Mouse (Mus musculus): ENCODE measurements around the gene Pyroxd2. TPM values are rescaled to one million over a fixed set of nuclear protein-coding genes. Genes with fewer than 3 reads are reported as not detected.
A peak's percentile ranks its signal among the peaks of the same experiment; 100 is the strongest.
"Not testable (repeated sequence)": the region's sequence is repeated elsewhere in the genome, so short reads cannot be mapped to it uniquely, and the experiment has no call there.

The Pyroxd2 gene
- 1.5 and 1.7 TPM in 2 replicates for polyA plus RNA-seq (2015; fragmentation: Nextera tagmentation; extraction: Ambion mirVana)

GRCm38 (mm10) chr19:42752363-42752931, at the start of gene Pyroxd2:
Gene Pyroxd2 (minus strand): TSS chr19:42752775.
- Histone ChIP-seq H3K4me3 (replicated peaks; ENCODE audit: low read length) (peak within 1 kb of the TSS; percentile 45), H3K9ac (replicated peaks; ENCODE audit: low read depth, low read length) (peak within 1 kb of the TSS; percentile 62), H3K4me2 (ENCODE audit: low read length) (peak within 1 kb of the TSS; percentile 77), H3K9me3 (ENCODE audit: control insufficient read depth, low read length) (no peaks in the 10 kb centered on the region), H3K27me3 (replicated peaks; ENCODE audit: control insufficient read depth, insufficient read depth, low read length) (no peaks in the 10 kb centered on the region), H3K4me1 (replicated peaks; ENCODE audit: control insufficient read depth, insufficient read depth, low read length) (peaks cover 17% of the 10 kb centered on the region), H3K27ac (ENCODE audit: low read length) (peak within 1 kb of the TSS; percentile 54; the same call in 1 of the 2 replicates), H3K36me3 (ENCODE audit: control insufficient read depth, insufficient read depth) (no peaks in the 10 kb centered on the region)
- ATAC-seq: peak; percentile 88
- 2% methylated on average over 22 of the region's 22 CpGs for WGBS

GRCm38 (mm10) chr19:42797866-42798265, 45.3 kb upstream of the Pyroxd2 start:
- ATAC-seq: no peak
- Histone ChIP-seq H3K9ac (replicated peaks; ENCODE audit: low read depth, low read length) (no peak overlapping the region), H3K4me3 (replicated peaks; ENCODE audit: low read length) (no peak overlapping the region), H3K27me3 (replicated peaks; ENCODE audit: control insufficient read depth, insufficient read depth, low read length) (0 out of 2 replicates have a peak, but pooled peaks cover 4% of the 10 kb centered on the region), H3K36me3 (ENCODE audit: control insufficient read depth, insufficient read depth) (no peaks in the 10 kb centered on the region), H3K4me1 (replicated peaks; ENCODE audit: control insufficient read depth, insufficient read depth, low read length) (peaks cover 9% of the 10 kb centered on the region), H3K9me3 (ENCODE audit: control insufficient read depth, low read length) (no peaks in the 10 kb centered on the region), H3K4me2 (ENCODE audit: low read length) (no peak overlapping the region), H3K27ac (ENCODE audit: low read length) (no peak overlapping the region)
- 61% methylated on average over 2 of the region's 2 CpGs for WGBS

GRCm38 (mm10) chr19:42795801-42796200, 43.2 kb upstream of the Pyroxd2 start:
- no peaks in the 10 kb centered on the region for H3K36me3 ChIP-seq (ENCODE audit: control insufficient read depth, insufficient read depth)
- 25% methylated on average over 9 of the region's 9 CpGs for WGBS
- 0 out of 2 replicates have a peak, but pooled peaks cover 4% of the 10 kb centered on the region for H3K27me3 ChIP-seq (replicated peaks; ENCODE audit: control insufficient read depth, insufficient read depth, low read length)
- peaks cover 9% of the 10 kb centered on the region for H3K4me1 ChIP-seq (replicated peaks; ENCODE audit: control insufficient read depth, insufficient read depth, low read length)
- H3K9ac ChIP-seq (replicated peaks; ENCODE audit: low read depth, low read length): peak overlapping the region; percentile 68; the same call in 1 of the 2 replicates
- H3K4me2 ChIP-seq (ENCODE audit: low read length): peak overlapping the region; percentile 95
- ATAC-seq: no peak
- H3K27ac ChIP-seq (ENCODE audit: low read length): no peak overlapping the region
- H3K9me3 ChIP-seq (ENCODE audit: control insufficient read depth, low read length): no peaks in the 10 kb centered on the region
- peak overlapping the region; percentile 49 for H3K4me3 ChIP-seq (replicated peaks; ENCODE audit: low read length)

- ATAC-seq: peak; percentile 95
- no peaks in the 10 kb centered on the region for H3K9me3 ChIP-seq (ENCODE audit: control insufficient read depth, low read length)
- H3K36me3 ChIP-seq (ENCODE audit: control insufficient read depth, insufficient read depth): no peaks in the 10 kb centered on the region
- H3K27ac ChIP-seq (ENCODE audit: low read length): no peak overlapping the region
- 0 out of 2 replicates have a peak, but pooled peaks cover 4% of the 10 kb centered on the region for H3K27me3 ChIP-seq (replicated peaks; ENCODE audit: control insufficient read depth, insufficient read depth, low read length)
- H3K4me3 ChIP-seq (replicated peaks; ENCODE audit: low read length): peak overlapping the region; percentile 49
- peaks cover 9% of the 10 kb centered on the region for H3K4me1 ChIP-seq (replicated peaks; ENCODE audit: control insufficient read depth, insufficient read depth, low read length)
- WGBS: 2% methylated on average over 31 of the region's 31 CpGs
- peak overlapping the region; percentile 95 for H3K4me2 ChIP-seq (ENCODE audit: low read length)
- H3K9ac ChIP-seq (replicated peaks; ENCODE audit: low read depth, low read length): peak overlapping the region; percentile 68
Measured at GRCm38 (mm10) chr19:42794914-42795613, 42.5 kb upstream of the Pyroxd2 start.

- H3K36me3 ChIP-seq (ENCODE audit: control insufficient read depth, insufficient read depth): no peaks in the 10 kb centered on the region
- whole genome bisulfite sequencing: 56% methylated on average over 5 of the region's 5 CpGs
- H3K27ac ChIP-seq (ENCODE audit: low read length): no peak overlapping the region
- peaks cover 8% of the 10 kb centered on the region for H3K4me1 ChIP-seq (replicated peaks; ENCODE audit: control insufficient read depth, insufficient read depth, low read length)
- ATAC-seq: no peak
- H3K9ac ChIP-seq (replicated peaks; ENCODE audit: low read depth, low read length): no peak overlapping the region
- H3K27me3 ChIP-seq (replicated peaks; ENCODE audit: control insufficient read depth, insufficient read depth, low read length): peaks cover 3% of the 10 kb centered on the region
- H3K4me2 ChIP-seq (ENCODE audit: low read length): no peak overlapping the region
- H3K4me3 ChIP-seq (replicated peaks; ENCODE audit: low read length): no peak overlapping the region
- H3K9me3 ChIP-seq (ENCODE audit: control insufficient read depth, low read length): no peaks in the 10 kb centered on the region
Measured at GRCm38 (mm10) chr19:42788311-42788710, 35.7 kb upstream of the Pyroxd2 start.

GRCm38 (mm10) chr19:42785562-42786220, 33.1 kb upstream of the Pyroxd2 start:
- Histone ChIP-seq H3K36me3 (ENCODE audit: control insufficient read depth, insufficient read depth) (no peaks in the 10 kb centered on the region), H3K4me2 (ENCODE audit: low read length) (0 out of 2 replicates have a peak overlapping the region, but pooled peaks have one; percentile 7), H3K4me3 (replicated peaks; ENCODE audit: low read length) (no peak overlapping the region), H3K27me3 (replicated peaks; ENCODE audit: control insufficient read depth, insufficient read depth, low read length) (peaks cover 3% of the 10 kb centered on the region), H3K4me1 (replicated peaks; ENCODE audit: control insufficient read depth, insufficient read depth, low read length) (peaks cover 8% of the 10 kb centered on the region), H3K9me3 (ENCODE audit: control insufficient read depth, low read length) (no peaks in the 10 kb centered on the region), H3K27ac (ENCODE audit: low read length) (no peak overlapping the region), H3K9ac (replicated peaks; ENCODE audit: low read depth, low read length) (no peak overlapping the region; the same call in 1 of the 2 replicates)
- peak; percentile 38; the same call in 1 of the 2 replicates for ATAC-seq
- 11% methylated on average over 8 of the region's 8 CpGs for WGBS

- H3K27ac ChIP-seq (ENCODE audit: low read length): no peak overlapping the region
Measured at GRCm38 (mm10) chr19:42785129-42785528, 32.6 kb upstream of the Pyroxd2 start.

GRCm38 (mm10) chr19:42780156-42780538, 27.6 kb upstream of the Pyroxd2 start:
- not testable (repeated sequence) for H3K27me3 ChIP-seq (replicated peaks; ENCODE audit: control insufficient read depth, insufficient read depth, low read length); H3K9me3 ChIP-seq (ENCODE audit: control insufficient read depth, low read length); ATAC-seq; H3K4me1 ChIP-seq (replicated peaks; ENCODE audit: control insufficient read depth, insufficient read depth, low read length); H3K36me3 ChIP-seq (ENCODE audit: control insufficient read depth, insufficient read depth)
- Histone ChIP-seq H3K4me2 (ENCODE audit: low read length) (peak overlapping the region; percentile 75), H3K27ac (ENCODE audit: low read length) (peak overlapping the region; percentile 92), H3K9ac (replicated peaks; ENCODE audit: low read depth, low read length) (peak overlapping the region; percentile 81), H3K4me3 (replicated peaks; ENCODE audit: low read length) (peak overlapping the region; percentile 71)
- WGBS: 56% methylated on average over 7 of the region's 7 CpGs

More at GRCm38 (mm10) chr19:42785129-42785528, 32.6 kb upstream of the Pyroxd2 start:
- no peaks in the 10 kb centered on the region for H3K9me3 ChIP-seq (ENCODE audit: control insufficient read depth, low read length)
- peaks cover 3% of the 10 kb centered on the region for H3K27me3 ChIP-seq (replicated peaks; ENCODE audit: control insufficient read depth, insufficient read depth, low read length)
- H3K4me3 ChIP-seq (replicated peaks; ENCODE audit: low read length): no peak overlapping the region
- peaks cover 9% of the 10 kb centered on the region for H3K4me1 ChIP-seq (replicated peaks; ENCODE audit: control insufficient read depth, insufficient read depth, low read length)
- H3K9ac ChIP-seq (replicated peaks; ENCODE audit: low read depth, low read length): no peak overlapping the region
- WGBS: 35% methylated on average over 2 of the region's 2 CpGs
- ATAC-seq: no peak
- H3K36me3 ChIP-seq (ENCODE audit: control insufficient read depth, insufficient read depth): no peaks in the 10 kb centered on the region
- H3K4me2 ChIP-seq (ENCODE audit: low read length): no peak overlapping the region

GRCm38 (mm10) chr19:42779531-42780155, 27.1 kb upstream of the Pyroxd2 start, which contains the start of gene Hps1:
Gene Hps1 (minus strand): TSS chr19:42779978.
- H3K9ac ChIP-seq (replicated peaks; ENCODE audit: low read depth, low read length): peak within 1 kb of the TSS; percentile 81
- no peaks in the 10 kb centered on the region for H3K36me3 ChIP-seq (ENCODE audit: control insufficient read depth, insufficient read depth)
- under 1% methylated on average over 43 of the region's 43 CpGs for WGBS
- H3K4me1 ChIP-seq (replicated peaks; ENCODE audit: control insufficient read depth, insufficient read depth, low read length): peaks cover 8% of the 10 kb centered on the region
- H3K27ac ChIP-seq (ENCODE audit: low read length): peak within 1 kb of the TSS; percentile 92
- no peaks in the 10 kb centered on the region for H3K27me3 ChIP-seq (replicated peaks; ENCODE audit: control insufficient read depth, insufficient read depth, low read length)
- peak within 1 kb of the TSS; percentile 75 for H3K4me2 ChIP-seq (ENCODE audit: low read length)
- ATAC-seq: peak; percentile 99
- peak within 1 kb of the TSS; percentile 71 for H3K4me3 ChIP-seq (replicated peaks; ENCODE audit: low read length)
- no peaks in the 10 kb centered on the region for H3K9me3 ChIP-seq (ENCODE audit: control insufficient read depth, low read length)
